Mouse (Mus musculus) megakaryocyte, embryonic 14.5 days (primary cell): ENCODE measurements around the gene Wnt11. TPM values are rescaled to one million over a fixed set of nuclear protein-coding genes. Genes with fewer than 3 reads are reported as not detected.

Source experiments
- H3K27me3 ChIP-seq: replicated peaks from 2 replicates; pipeline ENCODE3; 2012; ENCODE audit warnings: inconsistent platforms
- H3K36me3 ChIP-seq: replicated peaks from 2 replicates; pipeline ENCODE3; 2012; ENCODE audit warnings: low read length, inconsistent platforms, mixed read lengths
- H3K4me1 ChIP-seq: 2 replicates; pipeline ENCODE4 v1.6.1; 2012; ENCODE audit warnings: inconsistent platforms
- H3K4me3 ChIP-seq: replicated peaks from 2 replicates; pipeline ENCODE3; 2012; ENCODE audit warnings: moderate library complexity, mild to moderate bottlenecking, inconsistent platforms
- H3K9me3 ChIP-seq: 2 replicates; pipeline ENCODE4 v1.6.1; 2012; ENCODE audit warnings: inconsistent platforms
- FLI1 ChIP-seq: IDR thresholded peaks from 2 replicates; pipeline ENCODE4 v1.6.1; 2012; ENCODE audit warnings: low read length, inconsistent platforms, mixed read lengths
- GATA1 ChIP-seq: IDR thresholded peaks from 3 replicates; pipeline ENCODE4 v1.6.1; 2012; ENCODE audit warnings: mixed read lengths, low read length, inconsistent platforms, borderline replicate concordance
- polyA plus RNA-seq: library from polyadenylated mRNA; stranded (reverse); fragments of >175 nt; gene quantifications from 2 replicates; pipeline ENCODE4 v1.2.3, GENCODE M21; 2012; ENCODE audit warnings: low replicate concordance; ENCODE audit not compliant: insufficient read depth

Wnt11 gene
- polyA plus RNA-seq, 1 experiment, result 1.6 TPM

DNA sequence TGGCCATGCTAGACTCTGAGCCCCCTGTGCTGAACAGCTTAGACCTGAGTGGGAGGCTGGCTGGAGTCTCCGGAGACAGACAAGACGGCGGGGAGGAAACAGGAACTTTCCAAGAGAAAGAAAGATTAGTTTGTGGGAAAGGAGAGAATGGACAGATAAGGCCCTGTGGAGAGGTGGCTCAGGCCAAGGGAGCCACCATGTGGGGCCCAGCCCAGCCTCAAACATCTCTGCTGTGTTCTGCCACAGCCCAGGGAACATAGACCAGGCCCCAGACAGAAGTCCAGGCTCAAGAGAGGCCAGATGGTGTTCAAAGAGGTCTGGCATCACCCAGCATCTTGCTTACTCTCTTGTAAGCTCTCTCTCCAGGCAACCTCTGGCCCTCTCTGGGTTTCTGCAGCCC is 22.2 kb downstream of the Wnt11 start:
- Histone ChIP-seq H3K4me3 (no peak overlapping the region), H3K4me1 (peaks cover 54% of the 10 kb centered on the region), H3K9me3 (no peaks in the 10 kb centered on the region), H3K27me3 (peaks cover 73% of the 10 kb centered on the region), H3K36me3 (no peaks in the 10 kb centered on the region)
- no peak for TF ChIP-seq GATA1
- TF ChIP-seq FLI1, result no peak

DNA sequence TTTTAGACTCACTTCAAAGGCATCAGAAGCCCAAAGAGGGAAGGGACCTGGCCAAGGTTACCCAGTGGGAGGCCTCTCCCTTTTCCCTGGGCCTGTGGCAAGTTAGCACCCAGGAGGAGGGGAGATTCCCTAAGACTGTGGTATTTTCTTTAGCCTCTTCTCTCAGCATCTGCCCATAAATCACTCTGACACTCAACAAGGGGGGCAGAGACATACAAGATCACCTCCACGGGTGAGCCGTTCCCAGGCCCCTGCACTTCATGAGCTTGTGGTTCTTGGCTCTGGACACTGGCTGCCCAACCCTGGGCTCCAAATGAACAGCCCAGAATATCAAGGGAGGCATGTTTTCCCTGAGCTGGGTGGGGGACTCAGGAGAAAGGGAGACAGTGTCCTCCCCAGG is 26.1 kb downstream of the Wnt11 start:
- Histone ChIP-seq H3K27me3 (peaks cover 90% of the 10 kb centered on the region), H3K9me3 (no peaks in the 10 kb centered on the region), H3K4me1 (peaks cover 24% of the 10 kb centered on the region), H3K36me3 (no peaks in the 10 kb centered on the region), H3K4me3 (no peak overlapping the region)
- TF ChIP-seq FLI1 (no peak), GATA1 (no peak)

DNA sequence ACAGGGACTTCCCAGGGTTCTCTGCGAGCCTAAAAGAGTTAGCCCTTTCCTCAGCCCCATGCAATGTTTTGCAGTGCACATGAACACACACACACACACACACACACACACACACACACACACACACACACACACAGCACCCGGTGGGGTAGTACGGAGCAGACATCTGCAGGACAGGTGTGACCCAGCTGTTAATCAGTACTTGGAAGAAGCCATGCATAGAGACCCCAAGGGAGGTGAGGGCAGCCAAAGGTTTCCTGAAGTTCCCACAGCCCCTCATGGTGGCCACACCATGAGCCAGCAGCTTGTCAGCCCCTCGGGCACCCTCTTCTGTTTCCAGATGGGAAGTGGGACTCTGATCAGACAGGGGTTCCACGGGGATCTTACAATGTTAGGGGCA is 28.1 kb downstream of the Wnt11 start:
- TF ChIP-seq FLI1, result no peak
- no peak for TF ChIP-seq GATA1

DNA sequence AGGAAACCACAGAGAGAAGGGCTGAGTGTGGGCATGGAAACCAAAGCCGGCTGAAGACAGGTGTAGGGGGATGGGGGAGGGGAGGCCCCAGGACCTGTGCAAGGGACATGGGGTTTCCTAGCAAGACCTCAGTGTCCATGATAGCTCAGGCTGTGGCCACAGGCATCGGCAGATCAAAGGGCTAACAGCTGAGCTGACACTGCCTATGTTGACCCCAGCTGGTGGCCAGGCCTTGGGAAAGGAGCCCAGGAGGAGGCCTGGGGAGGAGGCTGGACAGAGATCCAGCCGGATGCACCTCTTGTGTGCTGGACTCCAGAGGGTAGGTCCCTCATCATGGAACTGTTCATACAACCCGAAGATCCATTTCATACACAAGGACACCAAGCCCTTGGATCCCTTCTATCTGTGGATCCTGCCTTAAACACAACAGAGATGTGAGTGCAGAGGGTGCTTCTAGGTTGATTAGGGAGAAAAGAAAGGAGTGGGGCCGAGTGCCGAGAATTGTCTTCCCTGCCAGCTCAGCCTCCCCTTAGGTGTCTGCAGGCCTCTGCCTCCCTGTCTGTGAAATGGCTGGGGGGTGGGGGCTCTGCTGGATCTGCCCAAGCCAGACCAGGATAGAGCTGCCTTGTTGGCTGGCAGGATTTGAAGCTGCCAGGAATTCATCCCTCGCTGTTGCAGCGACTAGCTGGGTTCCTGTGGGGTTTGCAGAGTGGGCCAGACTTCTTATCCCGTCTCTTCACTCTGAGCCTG is 29.2 kb downstream of the Wnt11 start:
- Histone ChIP-seq H3K4me3 (no peak overlapping the region), H3K27me3 (peaks cover 95% of the 10 kb centered on the region), H3K36me3 (no peaks in the 10 kb centered on the region), H3K4me1 (peaks cover 20% of the 10 kb centered on the region), H3K9me3 (no peaks in the 10 kb centered on the region)
- TF ChIP-seq FLI1 (no peak), GATA1 (no peak)

More for the DNA sequence above, 28.1 kb downstream of the Wnt11 start:
- peaks cover 95% of the 10 kb centered on the region for H3K27me3 ChIP-seq
- no peaks in the 10 kb centered on the region for H3K9me3 ChIP-seq
- H3K4me1 ChIP-seq, result peaks cover 13% of the 10 kb centered on the region
- H3K4me3 ChIP-seq, result no peak overlapping the region
- no peaks in the 10 kb centered on the region for H3K36me3 ChIP-seq

- peaks cover 22% of the 10 kb centered on the region for H3K4me1 ChIP-seq
- no peak overlapping the region for H3K4me3 ChIP-seq
- peaks cover 95% of the 10 kb centered on the region for H3K27me3 ChIP-seq
- H3K9me3 ChIP-seq, result no peaks in the 10 kb centered on the region
- TF ChIP-seq GATA1, result no peak
- TF ChIP-seq FLI1, result no peak
- H3K36me3 ChIP-seq, result no peaks in the 10 kb centered on the region
These were observed 32.3 kb downstream of the Wnt11 start for GRCm38 (mm10) chr7:98867053-98867793.

GRCm38 (mm10) chr7:98867794-98868150 is 32.9 kb downstream of the Wnt11 start:
- Histone ChIP-seq H3K36me3 (no peaks in the 10 kb centered on the region), H3K4me3 (no peak overlapping the region), H3K4me1 (peaks cover 22% of the 10 kb centered on the region), H3K27me3 (peaks cover 95% of the 10 kb centered on the region), H3K9me3 (no peaks in the 10 kb centered on the region)
- TF ChIP-seq GATA1, result no peak
- TF ChIP-seq FLI1, result no peak

DNA sequence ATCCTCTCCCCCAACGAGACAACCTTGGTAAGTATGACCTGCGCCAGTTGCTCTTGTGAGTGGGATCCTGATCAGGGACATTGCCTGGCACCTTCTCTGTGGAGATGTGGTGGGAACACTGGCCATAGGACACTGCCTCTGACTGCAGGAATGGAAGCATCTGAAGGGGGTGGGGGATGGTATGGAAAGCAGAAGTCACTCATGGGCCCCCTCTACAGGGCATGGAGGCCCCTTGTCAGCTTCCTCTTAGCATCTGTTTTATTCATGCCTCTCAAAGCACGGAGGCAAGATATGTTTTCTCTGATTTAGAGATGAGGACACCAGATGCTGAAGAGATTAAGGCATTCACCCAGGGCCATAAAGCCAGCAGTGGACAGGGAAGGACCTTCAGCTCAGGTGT is 34.2 kb downstream of the Wnt11 start:
- no peak for TF ChIP-seq FLI1
- H3K27me3 ChIP-seq, result peaks cover 90% of the 10 kb centered on the region
- H3K4me1 ChIP-seq, result peaks cover 22% of the 10 kb centered on the region
- H3K4me3 ChIP-seq, result no peak overlapping the region
- no peaks in the 10 kb centered on the region for H3K36me3 ChIP-seq
- no peaks in the 10 kb centered on the region for H3K9me3 ChIP-seq

- no peaks in the 10 kb centered on the region for H3K36me3 ChIP-seq
- no peak overlapping the region for H3K4me3 ChIP-seq
These were observed 35.9 kb downstream of the Wnt11 start for GRCm38 (mm10) chr7:98870791-98871190.

GRCm38 (mm10) chr7:98871882-98872281 is 37.0 kb downstream of the Wnt11 start:
- peaks cover 22% of the 10 kb centered on the region for H3K4me1 ChIP-seq
- TF ChIP-seq GATA1 (no peak), FLI1 (no peak)
- H3K4me3 ChIP-seq, result no peak overlapping the region
- H3K27me3 ChIP-seq, result peaks cover 84% of the 10 kb centered on the region
- no peaks in the 10 kb centered on the region for H3K9me3 ChIP-seq
- H3K36me3 ChIP-seq, result no peaks in the 10 kb centered on the region

More at GRCm38 (mm10) chr7:98870791-98871190, 35.9 kb downstream of the Wnt11 start:
- peaks cover 22% of the 10 kb centered on the region for H3K4me1 ChIP-seq
- no peaks in the 10 kb centered on the region for H3K9me3 ChIP-seq
- TF ChIP-seq GATA1, result no peak
- TF ChIP-seq FLI1, result no peak
- H3K27me3 ChIP-seq, result peaks cover 87% of the 10 kb centered on the region

DNA sequence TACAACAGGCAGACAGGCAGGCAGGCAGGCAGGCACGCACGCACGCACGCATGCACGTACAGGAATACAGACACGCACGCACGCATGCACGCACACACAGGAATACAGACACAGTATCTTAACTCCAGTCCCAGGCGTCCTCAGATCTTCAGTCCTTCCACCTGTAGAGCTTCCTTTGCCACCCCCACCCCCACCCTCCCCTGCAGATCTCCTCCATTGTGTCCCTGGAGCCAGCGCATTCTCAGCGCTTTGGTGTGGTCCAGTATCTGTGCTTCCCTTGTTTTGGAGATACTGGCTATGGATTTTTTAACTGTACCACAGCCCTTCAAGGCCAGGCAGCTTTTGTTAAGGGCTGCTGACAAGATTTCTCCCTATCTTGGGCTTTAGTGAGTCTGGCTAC is 38.4 kb downstream of the Wnt11 start:
- Histone ChIP-seq H3K4me3 (no peak overlapping the region), H3K9me3 (no peaks in the 10 kb centered on the region), H3K27me3 (peaks cover 80% of the 10 kb centered on the region), H3K4me1 (peaks cover 10% of the 10 kb centered on the region), H3K36me3 (no peaks in the 10 kb centered on the region)
- no peak for TF ChIP-seq GATA1
- no peak for TF ChIP-seq FLI1
